Mouse (Mus musculus) ES-E14 (cell line): ENCODE data around the gene Sphk1. TPM values are rescaled to one million over a fixed set of nuclear protein-coding genes. Genes with fewer than 3 reads are reported as not detected.
"Not testable (repeated sequence)": the region's sequence is repeated elsewhere in the genome, so short reads cannot be mapped to it uniquely, and the experiment has no call there.

Experiments used
- DNase-seq: peaks from one replicate; pipeline ENCODE4 v3.0.0-alpha.2; 2013; ENCODE audit warnings: low read depth, low spot score
- H3K27ac ChIP-seq: 2 replicates; pipeline ENCODE4 v1.5.1; 2012; ENCODE audit warnings: low read depth, mild to moderate bottlenecking, low read length, moderate library complexity, mixed read lengths; ENCODE audit not compliant: poor library complexity, insufficient read depth, severe bottlenecking
- H3K36me3 ChIP-seq: 2 replicates; pipeline ENCODE4 v1.6.1; 2012; ENCODE audit warnings: mild to moderate bottlenecking, low read length, moderate library complexity, mixed read lengths; ENCODE audit not compliant: control insufficient read depth, poor library complexity, insufficient read depth, severe bottlenecking
- H3K4me1 ChIP-seq, 2 experiments: fragments of 150-350 bp in 1 of 2; sonication (generic) in 1 of 2; 2 replicates each; pipeline ENCODE4 v1.6.1; 2012; ENCODE audit warnings: low read length in 2 of 2, mild to moderate bottlenecking in 1 of 2, mixed read lengths in 1 of 2; ENCODE audit not compliant: control insufficient read depth in 2 of 2, insufficient read depth in 2 of 2, poor library complexity in 1 of 2
- H3K4me3 ChIP-seq, 2 experiments: fragments of 150-350 bp in 1 of 2; sonication (generic) in 1 of 2; 2 replicates each; pipeline ENCODE4 v1.5.1; 2012; ENCODE audit warnings: low read length in 2 of 2, low read depth in 1 of 2, mild to moderate bottlenecking in 1 of 2, mixed read lengths in 1 of 2; ENCODE audit not compliant: insufficient read depth in 1 of 2, poor library complexity in 1 of 2, severe bottlenecking in 1 of 2
- H3K9ac ChIP-seq: 2 replicates; pipeline ENCODE4 v1.6.1; 2012; ENCODE audit warnings: low read depth, mild to moderate bottlenecking, low read length, mixed read lengths; ENCODE audit not compliant: poor library complexity, insufficient read depth, severe bottlenecking
- H3K9me3 ChIP-seq: fragments of 150-350 bp; sonication (generic); 2 replicates; pipeline ENCODE4 v1.6.1; 2012; ENCODE audit warnings: low read depth, mild to moderate bottlenecking, low read length; ENCODE audit not compliant: control insufficient read depth, insufficient read depth
- CHD2 ChIP-seq: IDR thresholded peaks from 2 replicates; pipeline ENCODE4 v1.6.1; 2014; ENCODE audit warnings: mild to moderate bottlenecking, low read depth, low read length, inconsistent platforms
- HCFC1 ChIP-seq: IDR thresholded peaks from 2 replicates; pipeline ENCODE4 v1.6.1; 2012; ENCODE audit warnings: low read length, inconsistent platforms, borderline replicate concordance; ENCODE audit not compliant: insufficient read depth
- MAFK ChIP-seq: IDR thresholded peaks from 2 replicates; pipeline ENCODE4 v1.6.1; 2014; ENCODE audit warnings: mild to moderate bottlenecking, low read depth, low read length, inconsistent platforms; ENCODE audit not compliant: insufficient read depth
- ZC3H11A ChIP-seq: IDR thresholded peaks from 2 replicates; pipeline ENCODE4 v1.6.1; 2012; ENCODE audit warnings: low read depth, mild to moderate bottlenecking, inconsistent platforms, low read length, borderline replicate concordance
- ZNF384 ChIP-seq: IDR thresholded peaks from 2 replicates; pipeline ENCODE4 v1.6.1; 2012; ENCODE audit warnings: low read depth, low read length, inconsistent platforms
- in situ Hi-C, 2 experiments: fragments of 600-800 bp; cut with MboI; formaldehyde crosslinking; loops; one replicate each; pipeline ENCODE4 v1.15.1; 2025; ENCODE audit warnings: low sequenced_read_pairs in 2 of 2, inconsistent platforms in 1 of 2; ENCODE audit not compliant: unreplicated experiment in 2 of 2
- total RNA-seq: library from RNA; depleted of rRNA; stranded (reverse); fragments of 300-350 nt; gene quantifications from 2 replicates; pipeline ENCODE4 v1.2.3, GENCODE M21; 2012

Sphk1 gene
- total RNA-seq, 1 experiment, result 2.1 TPM

GRCm38 (mm10) chr11:116491338-116491737 is 39.4 kb upstream of the Sphk1 start:
- no peak overlapping the region for H3K4me3 ChIP-seq
- peaks cover 0 to 8% of the 10 kb centered on the region in 2 experiments; a peak in 1 of 4 replicates for H3K4me1 ChIP-seq
- no peak overlapping the region; the same call in 1 of the 2 replicates for H3K27ac ChIP-seq
- in situ Hi-C loops, result no loop called here
- TF ChIP-seq ZC3H11A (no peak), HCFC1 (no peak), CHD2 (no peak), ZNF384 (no peak), MAFK (no peak)
- DNase-seq, result no peak
- no peaks in the 10 kb centered on the region for H3K9me3 ChIP-seq
- H3K9ac ChIP-seq, result no peak overlapping the region
- peaks cover 10% of the 10 kb centered on the region; the same call in 1 of the 2 replicates for H3K36me3 ChIP-seq

DNA sequence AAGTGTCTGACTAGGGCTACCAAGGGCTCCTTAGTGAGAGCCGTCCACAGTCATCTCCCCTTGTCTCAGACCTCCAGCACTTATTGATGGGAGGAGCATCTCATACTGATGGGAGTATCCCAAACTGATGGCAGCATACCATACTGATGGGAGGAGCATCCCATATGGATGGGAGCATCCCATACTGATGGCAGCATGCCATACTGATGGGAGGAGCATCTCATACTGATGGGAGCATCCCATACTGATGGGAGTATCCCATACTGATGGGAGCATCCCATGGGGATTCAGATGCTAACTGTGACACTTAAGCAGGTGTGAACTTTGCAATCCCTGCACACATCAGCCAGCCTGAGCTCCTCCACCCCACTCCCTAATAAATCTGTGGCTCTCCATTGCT is 38.2 kb upstream of the Sphk1 start:
- H3K27ac ChIP-seq, H3K9me3 ChIP-seq, DNase-seq, H3K4me1 ChIP-seq, in situ Hi-C loops, H3K9ac ChIP-seq, H3K4me3 ChIP-seq, H3K36me3 ChIP-seq: not testable (repeated sequence)

DNA sequence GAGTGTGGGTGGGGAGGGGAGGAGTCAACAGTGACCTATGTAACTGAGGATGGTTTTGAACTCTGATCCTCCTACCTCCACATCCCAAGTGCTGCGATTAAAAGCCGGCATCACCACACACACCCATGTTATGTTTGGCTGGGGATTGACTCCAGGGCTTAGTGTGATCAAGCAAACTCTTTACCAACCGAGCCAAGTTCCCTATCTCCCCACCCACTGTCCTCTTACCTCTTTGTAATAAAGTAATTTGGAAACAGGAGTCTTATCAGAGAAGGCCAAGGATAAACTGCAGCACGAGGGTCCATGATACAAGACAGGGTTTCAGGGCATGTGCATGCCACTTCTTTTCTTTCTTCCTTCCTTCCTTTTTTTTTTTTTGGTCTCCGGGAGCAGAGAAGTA is 37.5 kb upstream of the Sphk1 start:
- in situ Hi-C loops, result no loop called here
- Histone ChIP-seq H3K27ac (no peak overlapping the region), H3K4me3 (no peak overlapping the region), H3K9me3 (no peaks in the 10 kb centered on the region), H3K4me1 (peaks cover 0 to 6% of the 10 kb centered on the region in 2 experiments; a peak in 1 of 4 replicates), H3K36me3 (no peaks in the 10 kb centered on the region), H3K9ac (no peak overlapping the region)
- DNase-seq, result no peak
- TF ChIP-seq ZNF384 (no peak), ZC3H11A (no peak), HCFC1 (no peak), MAFK (no peak), CHD2 (no peak)

- Histone ChIP-seq H3K27ac (no peak within 1 kb of the TSS), H3K36me3 (no peaks in the 10 kb centered on the region), H3K9me3 (no peaks in the 10 kb centered on the region), H3K4me3 (no peak within 1 kb of the TSS), H3K9ac (peak within 1 kb of the TSS; percentile 13; the same call in 1 of the 2 replicates), H3K4me1 (peaks cover 0 to 6% of the 10 kb centered on the region in 2 experiments; a peak in 1 of 4 replicates)
- TF ChIP-seq MAFK (no peak), ZC3H11A (no peak), HCFC1 (no peak), CHD2 (no peak), ZNF384 (no peak)
- in situ Hi-C loops, result no loop called here
- peak; percentile 62 for DNase-seq
Measured at GRCm38 (mm10) chr11:116493795-116494252, 36.9 kb upstream of the Sphk1 start, which contains the start of gene Prpsap1. Gene Prpsap1, minus strand, starts transcription at chr11:116494202.

DNA sequence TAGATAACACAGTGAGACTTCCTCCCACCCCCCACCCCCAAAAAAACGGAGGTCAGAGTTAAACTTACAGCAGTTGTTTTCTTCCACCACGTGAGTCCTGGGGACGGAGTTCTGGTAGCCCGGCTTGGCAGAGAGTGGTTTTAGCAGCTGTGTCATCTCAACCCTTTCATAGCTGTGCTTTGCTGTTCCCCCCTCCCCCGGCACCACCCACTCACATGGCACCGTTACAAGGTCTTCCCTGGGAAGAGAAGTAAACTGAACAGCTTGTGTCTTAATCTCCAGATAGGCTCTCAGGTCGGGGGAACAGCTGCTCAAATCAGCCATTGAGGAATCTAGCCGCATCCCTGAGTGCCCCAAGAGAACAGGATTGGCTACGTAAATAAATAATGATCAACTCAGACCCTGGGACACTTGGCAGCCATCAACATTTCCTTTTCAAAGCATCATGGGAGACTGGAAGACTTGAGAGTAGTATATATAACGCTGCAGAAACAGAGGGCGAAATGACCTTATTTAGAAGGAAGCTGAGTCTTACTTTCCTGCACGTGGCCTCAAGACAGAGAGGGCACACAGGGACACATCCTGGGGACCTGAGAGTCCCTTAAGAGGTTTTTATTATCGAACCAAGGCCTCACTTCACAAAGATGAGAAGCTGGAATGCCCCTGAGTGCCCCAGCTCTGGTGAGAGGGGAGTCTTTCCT is 36.1 kb upstream of the Sphk1 start:
- in situ Hi-C loops, result no loop called here
- peaks cover 0 to 6% of the 10 kb centered on the region in 2 experiments; a peak in 1 of 4 replicates for H3K4me1 ChIP-seq
- TF ChIP-seq ZNF384 (no peak), MAFK (no peak), CHD2 (no peak), HCFC1 (no peak), ZC3H11A (no peak)
- DNase-seq, result no peak
- no peaks in the 10 kb centered on the region for H3K36me3 ChIP-seq
- no peak overlapping the region; the same call in 1 of the 2 replicates for H3K9ac ChIP-seq
- H3K9me3 ChIP-seq, result no peaks in the 10 kb centered on the region
- no peak overlapping the region for H3K27ac ChIP-seq
- no peak overlapping the region for H3K4me3 ChIP-seq
